Mouse (Mus musculus) brain, embryonic 14.5 days (tissue): Measurements from ENCODE around the gene Celf3. TPM values are rescaled to one million over a fixed set of nuclear protein-coding genes. Genes with fewer than 3 reads are reported as not detected.

Experiments used
- DNase-seq: peaks from one replicate; pipeline ENCODE4 v3.0.0-alpha.2; 2011; ENCODE audit warnings: low read depth
- CTCF ChIP-seq: fragments of 200-500 bp; IDR thresholded peaks from 2 replicates; pipeline ENCODE4 v1.5.1; 2012; ENCODE audit warnings: inconsistent platforms, mild to moderate bottlenecking, moderate library complexity, borderline replicate concordance; ENCODE audit not compliant: insufficient read depth, insufficient read length; ENCODE audit errors: extremely low read depth
- POLR2A ChIP-seq: fragments of 200-500 bp; IDR thresholded peaks from 2 replicates; pipeline ENCODE4 v1.6.1; 2012; ENCODE audit warnings: mild to moderate bottlenecking, inconsistent platforms, borderline replicate concordance; ENCODE audit not compliant: poor library complexity, insufficient read depth, insufficient read length, severe bottlenecking; ENCODE audit errors: extremely low read depth
- polyA plus RNA-seq: library from polyadenylated mRNA; depleted of rRNA; stranded (reverse); fragments of >200 nt; gene quantifications from 2 replicates; pipeline ENCODE4 v1.2.3, GENCODE M21; 2012; rRNA removed

Celf3 gene
- 696 and 882 TPM in 2 replicates for polyA plus RNA-seq

GRCm38 (mm10) chr3:94477981-94478422 lies at the start of gene Celf3:
TSS of gene Celf3 (plus strand) at chr3:94478295.
- DNase-seq = peak; percentile 98
- peak; percentile 50; the same call in 1 of the 2 replicates for TF ChIP-seq POLR2A
- TF ChIP-seq CTCF = no peak

DNA sequence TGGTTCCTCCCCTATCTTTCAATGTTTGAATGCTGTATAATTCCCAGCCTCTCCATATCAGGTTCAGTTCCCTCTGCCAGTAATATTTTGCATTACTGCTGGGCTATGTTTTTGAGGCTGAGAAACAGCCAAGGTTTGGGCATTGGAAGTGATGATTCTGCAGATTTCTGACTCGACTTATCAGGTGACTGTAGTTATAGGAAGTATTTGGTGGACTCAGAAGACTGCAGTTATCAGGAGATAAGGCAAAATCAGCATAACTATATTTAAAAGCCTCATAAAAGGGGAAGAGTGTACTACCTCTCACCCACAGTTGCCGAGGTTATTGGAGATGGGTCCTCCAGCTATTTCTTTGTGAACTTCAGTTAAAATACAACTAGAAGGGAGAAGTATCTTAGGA lies 47.1 kb upstream of the Celf3 start:
- TF ChIP-seq POLR2A (no peak), CTCF (no peak)
- DNase-seq = no peak

DNA sequence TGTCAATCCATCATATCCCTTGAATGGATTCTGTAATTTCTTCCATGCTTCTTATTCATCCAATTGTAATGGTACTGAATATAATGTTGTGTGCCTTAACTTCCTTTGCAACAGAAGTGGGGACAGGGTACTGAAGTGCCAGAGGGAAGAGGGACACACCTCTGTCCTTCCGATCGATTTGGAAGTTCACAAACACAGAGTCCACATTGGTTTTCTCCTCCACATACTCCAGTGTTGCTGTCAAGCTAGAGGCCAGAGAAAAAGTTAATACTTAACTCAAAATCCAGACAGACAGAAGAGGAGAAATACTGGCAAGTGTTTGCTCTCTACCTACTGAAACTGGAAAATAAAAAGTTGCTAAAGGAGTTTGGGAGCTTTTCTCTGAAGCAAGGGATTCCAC lies 43.8 kb upstream of the Celf3 start:
- TF ChIP-seq CTCF = no peak
- TF ChIP-seq POLR2A = no peak
- no peak for DNase-seq

DNA sequence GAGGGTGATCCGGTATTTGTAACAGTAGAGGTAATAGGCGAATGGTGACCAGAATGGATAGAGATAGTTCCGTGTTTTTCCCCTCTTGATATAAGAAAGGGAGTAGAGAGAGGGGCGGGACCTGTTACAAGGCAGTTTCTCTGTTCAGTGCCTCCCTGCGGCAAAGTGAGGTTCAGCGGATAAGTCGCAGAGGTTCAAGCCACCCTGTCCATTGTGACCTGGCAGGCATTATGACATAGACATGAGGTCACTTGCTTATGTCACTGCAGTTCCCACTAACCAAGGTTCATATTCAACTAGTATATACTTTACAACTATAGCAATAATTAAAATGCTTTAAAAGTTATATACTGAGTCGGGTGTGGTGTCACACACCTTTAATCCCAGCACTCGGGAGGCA lies 41.7 kb upstream of the Celf3 start:
- TF ChIP-seq POLR2A (no peak), CTCF (no peak)
- no peak for DNase-seq

DNA sequence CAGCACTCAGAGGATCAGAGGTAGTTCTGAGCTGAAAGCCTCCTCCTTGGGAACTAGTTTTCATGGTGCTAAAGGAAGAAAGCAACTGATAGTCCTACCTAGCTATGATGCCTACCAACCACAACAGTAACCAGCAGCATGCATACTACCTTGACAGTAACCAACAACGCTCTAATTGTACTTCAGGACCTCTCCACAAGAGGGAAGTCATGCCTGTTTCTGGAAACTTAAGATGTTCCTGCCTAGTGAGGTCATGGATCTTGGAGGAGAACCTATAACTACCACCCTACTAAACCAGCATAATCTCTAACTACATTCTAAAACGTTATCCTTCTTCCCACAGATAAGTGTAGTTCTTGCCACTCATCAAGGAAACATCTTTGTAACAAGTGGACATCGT lies 36.9 kb upstream of the Celf3 start:
- DNase-seq = peak; percentile 33
- TF ChIP-seq CTCF = peak; percentile 29; the same call in 1 of the 2 replicates
- TF ChIP-seq POLR2A = no peak

GRCm38 (mm10) chr3:94442951-94443596 lies 35.0 kb upstream of the Celf3 start, which contains the start of gene Mrpl9:
TSS of gene Mrpl9 (plus strand) at chr3:94443318.
- TF ChIP-seq POLR2A (peak; percentile 85; the same call in 1 of the 2 replicates), CTCF (no peak)
- DNase-seq = peak; percentile 97

DNA sequence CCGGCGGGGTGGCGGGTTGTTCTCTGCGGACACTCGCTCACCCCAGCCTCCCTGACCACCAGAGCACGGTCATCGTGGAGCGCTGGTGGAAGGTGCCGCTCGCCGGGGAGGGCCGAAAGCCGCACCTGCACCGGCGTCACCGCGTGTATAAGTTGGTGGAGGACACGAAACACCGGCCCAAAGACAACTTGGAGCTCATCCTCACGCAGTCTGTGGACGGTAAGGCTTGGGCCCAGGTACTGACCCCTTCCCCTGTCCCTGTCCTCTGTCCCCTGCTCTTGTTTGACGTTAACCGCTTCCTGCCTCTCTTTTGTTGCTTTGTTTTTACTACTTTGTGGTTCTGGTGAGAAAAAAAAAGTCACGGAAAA lies 34.5 kb upstream of the Celf3 start, which contains the start of gene Oaz3:
Oaz3 (minus strand) TSS at position 319 of the 368 bp plus-strand sequence.
- DNase-seq = no peak
- TF ChIP-seq CTCF = no peak
- no peak for TF ChIP-seq POLR2A

- TF ChIP-seq POLR2A (no peak), CTCF (no peak)
- DNase-seq = no peak
These were observed 28.7 kb upstream of the Celf3 start for GRCm38 (mm10) chr3:94449377-94449776.

DNA sequence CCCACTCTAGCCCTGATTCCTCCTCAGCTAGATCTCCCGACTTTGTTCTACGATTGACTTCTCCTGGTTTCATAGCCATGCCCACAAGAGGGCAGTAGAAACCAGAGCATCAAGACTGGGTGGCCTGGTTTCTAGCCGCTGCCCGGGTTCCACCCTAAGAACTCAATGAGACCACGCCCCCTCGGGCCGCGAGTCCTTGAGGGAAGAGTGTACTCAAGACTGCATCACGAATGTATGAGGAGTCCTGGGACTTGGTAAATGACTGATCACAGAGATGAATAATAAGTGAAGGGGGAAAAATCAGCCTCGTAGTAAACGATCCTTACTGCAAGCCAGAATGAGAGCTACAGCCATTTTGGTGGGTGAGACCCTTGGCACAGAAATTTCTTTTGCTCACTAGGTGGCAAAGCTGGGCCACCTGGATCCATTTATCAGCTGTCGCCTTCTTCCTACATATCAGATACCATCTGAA lies 21.5 kb upstream of the Celf3 start:
- TF ChIP-seq POLR2A (no peak), CTCF (peak; percentile 88)
- peak; percentile 97 for DNase-seq

DNA sequence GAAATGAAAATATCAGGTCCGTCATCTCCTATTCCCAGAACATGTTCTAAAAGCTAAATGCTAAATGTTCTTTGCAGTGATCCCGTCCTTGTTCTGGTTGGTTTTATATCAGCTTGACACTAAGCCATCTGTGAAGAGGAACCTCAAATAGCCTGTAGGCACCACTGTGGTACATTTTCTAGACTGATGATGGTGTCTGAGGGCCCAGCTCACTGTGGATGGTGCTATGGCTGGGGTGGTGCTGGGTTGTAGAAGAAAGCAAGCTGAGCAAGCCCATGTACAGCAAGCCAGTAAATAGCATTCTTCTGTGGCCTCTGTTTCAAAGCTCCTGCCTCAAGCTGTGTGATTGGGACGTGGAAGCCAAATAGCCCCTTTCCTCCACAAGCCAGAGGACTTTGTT lies 21.0 kb upstream of the Celf3 start:
- DNase-seq = no peak
- TF ChIP-seq POLR2A (no peak), CTCF (no peak)

DNA sequence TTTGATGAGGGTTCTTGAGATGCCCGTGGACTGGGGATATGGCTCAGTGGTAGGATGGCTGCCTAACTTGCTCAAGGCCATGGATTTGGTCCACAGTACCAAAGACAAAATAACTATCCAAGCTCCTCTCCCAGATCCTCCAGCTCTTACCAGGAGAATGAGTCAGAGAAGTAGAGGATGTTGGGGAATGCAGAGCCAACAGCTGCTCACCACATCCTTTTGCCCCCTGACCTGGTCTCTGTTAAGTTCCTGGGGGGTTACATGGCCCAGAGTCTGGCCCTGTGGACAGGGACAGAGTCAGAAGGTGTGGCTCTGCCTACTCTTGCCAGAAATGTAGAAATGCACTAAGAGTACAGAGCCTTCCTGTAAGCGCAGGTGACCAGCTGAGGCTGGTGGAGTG lies 18.3 kb upstream of the Celf3 start:
- no peak for DNase-seq
- TF ChIP-seq POLR2A (no peak), CTCF (no peak)

DNA sequence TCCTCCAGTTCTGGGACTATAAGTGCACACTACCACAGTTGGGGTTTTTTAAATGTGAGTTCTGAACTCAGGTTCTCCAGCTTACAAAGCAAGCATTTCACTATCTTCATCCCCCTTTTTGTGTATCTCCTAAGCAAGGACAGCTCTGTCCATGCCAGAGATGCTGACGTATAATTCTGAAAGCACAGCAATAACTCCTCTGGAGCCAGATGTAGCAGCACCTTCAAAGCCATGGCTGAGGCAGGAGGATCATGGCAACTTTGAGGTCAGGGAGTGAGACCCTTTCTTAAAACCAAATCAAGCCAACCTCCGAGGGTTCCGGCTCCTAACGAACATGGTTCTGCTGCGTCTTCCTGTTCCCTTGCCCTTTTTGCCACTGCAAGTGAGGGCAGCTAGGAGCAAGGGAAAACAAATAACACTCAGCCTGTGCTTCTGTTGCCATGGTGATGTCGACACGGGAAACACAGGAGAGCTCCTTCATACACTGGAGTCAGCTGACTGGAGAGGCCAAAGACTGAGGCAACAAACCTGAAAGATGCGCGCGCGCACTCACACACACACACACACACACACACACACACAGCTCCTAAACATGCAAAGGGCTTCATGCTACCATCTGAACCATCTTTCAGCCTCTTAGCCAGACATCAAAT lies 14.0 kb upstream of the Celf3 start:
- TF ChIP-seq POLR2A = no peak
- no peak for TF ChIP-seq CTCF
- peak; percentile 94 for DNase-seq

GRCm38 (mm10) chr3:94465632-94466430 lies 12.3 kb upstream of the Celf3 start:
- peak; percentile 94 for DNase-seq
- no peak for TF ChIP-seq POLR2A
- no peak for TF ChIP-seq CTCF
